Mouse (Mus musculus) kidney, embryonic 14.5 days (tissue): Measurements from ENCODE around the gene Cdc25b. TPM values are rescaled to one million over a fixed set of nuclear protein-coding genes. Genes with fewer than 3 reads are reported as not detected.

Experiments
- ATAC-seq: fragments of 200-750 bp; cut with Nextera tagmentation; 2 replicates; pipeline ENCODE4 v1.8.0; 2017; ENCODE audit warnings: moderate number of reproducible peaks, mild to moderate bottlenecking, moderate TSS enrichment, moderate library complexity; ENCODE audit not compliant: low FRiP score, low TSS enrichment
- H3K27ac ChIP-seq: fragments of 300-500 bp; sonication (generic); 2 replicates; pipeline ENCODE4 v1.5.1; 2014; ENCODE audit warnings: low read depth, mild to moderate bottlenecking, low read length, moderate library complexity, mixed read lengths
- H3K27me3 ChIP-seq: fragments of 300-500 bp; sonication (generic); 2 replicates; pipeline ENCODE4 v1.6.1; 2014; ENCODE audit warnings: mild to moderate bottlenecking, low read length; ENCODE audit not compliant: control insufficient read depth, insufficient read depth
- H3K36me3 ChIP-seq: fragments of 300-500 bp; sonication (generic); 2 replicates; pipeline ENCODE4 v1.6.1; 2014; ENCODE audit warnings: low read length, mixed read lengths; ENCODE audit not compliant: control insufficient read depth, insufficient read depth
- H3K4me1 ChIP-seq: fragments of 300-500 bp; sonication (generic); 2 replicates; pipeline ENCODE4 v1.6.1; 2014; ENCODE audit warnings: low read length, mixed read lengths; ENCODE audit not compliant: control insufficient read depth, insufficient read depth
- H3K4me2 ChIP-seq: fragments of 300-500 bp; sonication (generic); replicated peaks from 2 replicates; pipeline ENCODE4 v1.6.1; 2014; ENCODE audit warnings: low read depth, mild to moderate bottlenecking, low read length
- H3K4me3 ChIP-seq: fragments of 300-500 bp; sonication (generic); 2 replicates; pipeline ENCODE4 v1.5.1; 2014; ENCODE audit warnings: mild to moderate bottlenecking, low read length
- H3K9ac ChIP-seq: fragments of 300-500 bp; sonication (generic); 2 replicates; pipeline ENCODE4 v1.6.1; 2014; ENCODE audit warnings: low read depth, mild to moderate bottlenecking, low read length, moderate library complexity
- H3K9me3 ChIP-seq: fragments of 300-500 bp; sonication (generic); 2 replicates; pipeline ENCODE4 v1.6.1; 2016; ENCODE audit warnings: low read length; ENCODE audit not compliant: control insufficient read depth
- WGBS: fragments of 180-500 bp; shearing (Covaris S2); extraction: QIAGEN DNeasy Blood & Tissue Kit; methylation state at CpG from one replicate; pipeline ENCODE4 v1.1.7; 2014; 5-methylcytosine and 5-hydroxymethylcytosine counted together
- polyA plus RNA-seq: library from polyadenylated mRNA; unstranded; fragments of >200 nt; fragmentation: Nextera tagmentation; extraction: Ambion mirVana; gene quantifications from 2 replicates; pipeline ENCODE4 v1.2.1, GENCODE M21; 2014

Gene Cdc25b
- polyA plus RNA-seq, 1 experiment from 2014 or later, result 55.7 TPM

DNA sequence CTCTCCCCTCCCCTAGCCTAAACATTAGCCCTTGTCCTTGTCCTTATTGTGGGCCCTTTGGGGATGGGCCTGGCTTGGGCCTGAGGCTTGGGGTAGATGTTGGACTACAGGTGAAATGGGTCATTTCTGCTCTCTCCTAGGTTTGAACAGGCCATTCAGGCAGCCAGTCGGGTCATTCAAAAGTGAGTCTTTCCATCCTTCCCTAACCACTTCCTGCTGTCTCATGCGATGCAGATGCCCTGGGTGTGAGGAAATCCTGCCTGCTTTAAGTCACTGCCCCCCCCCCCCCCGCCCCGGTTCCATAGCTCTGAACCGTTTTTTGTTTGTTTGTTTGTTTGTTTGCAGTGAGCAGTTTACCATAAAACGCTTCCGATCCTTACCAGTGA lies 4.2 kb downstream of the Cdc25b start:
- WGBS, result 77% methylated on average over 7 of the region's 7 CpGs
- Histone ChIP-seq H3K9ac (no peak overlapping the region), H3K27ac (peak overlapping the region; percentile 66; the same call in 1 of the 2 replicates), H3K9me3 (no peaks in the 10 kb centered on the region), H3K4me3 (no peak overlapping the region), H3K27me3 (no peaks in the 10 kb centered on the region), H3K36me3 (peaks cover 39% of the 10 kb centered on the region), H3K4me1 (peaks cover 36% of the 10 kb centered on the region), H3K4me2 (no peak overlapping the region)
- no peak for ATAC-seq

DNA sequence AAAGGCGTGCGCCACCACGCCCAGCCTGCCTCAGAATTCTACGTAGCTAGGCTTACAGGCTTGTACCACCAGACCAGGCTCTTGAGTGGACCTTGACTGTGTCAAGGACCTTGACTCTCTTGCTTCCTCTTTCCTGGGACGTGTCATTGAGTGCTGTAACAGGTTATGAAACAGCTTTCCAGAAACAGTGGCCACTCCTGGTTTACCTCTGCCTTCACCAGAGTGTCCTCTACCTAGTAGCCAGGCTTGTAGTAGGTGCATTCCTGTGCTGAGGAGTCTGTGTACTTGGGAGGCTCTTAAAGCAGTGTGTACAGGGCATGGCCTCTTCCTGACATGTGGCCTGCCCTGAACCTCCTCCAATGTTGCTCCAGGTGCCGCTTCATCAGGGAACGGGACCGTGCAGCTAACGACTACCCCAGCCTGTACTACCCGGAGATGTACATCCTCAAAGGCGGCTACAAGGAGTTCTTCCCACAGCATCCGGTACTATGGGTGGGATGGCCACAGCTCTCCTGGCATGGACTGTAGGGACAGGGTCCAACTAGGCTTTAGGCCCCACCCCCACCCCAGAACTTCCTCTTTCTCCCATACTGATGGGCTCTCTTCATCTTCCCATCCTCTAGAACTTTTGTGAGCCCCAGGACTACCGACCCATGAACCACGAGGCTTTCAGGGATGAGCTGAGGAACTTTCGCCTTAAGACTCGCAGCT lies 10.0 kb downstream of the Cdc25b start:
- Histone ChIP-seq H3K36me3 (peaks cover 47% of the 10 kb centered on the region), H3K9ac (no peak overlapping the region), H3K4me2 (no peak overlapping the region), H3K4me1 (no peaks in the 10 kb centered on the region), H3K27me3 (no peaks in the 10 kb centered on the region), H3K4me3 (no peak overlapping the region), H3K9me3 (peaks cover 3% of the 10 kb centered on the region; the same call in 1 of the 2 replicates), H3K27ac (no peak overlapping the region)
- 93% methylated on average over 16 of the region's 16 CpGs for WGBS
- ATAC-seq, result no peak

DNA sequence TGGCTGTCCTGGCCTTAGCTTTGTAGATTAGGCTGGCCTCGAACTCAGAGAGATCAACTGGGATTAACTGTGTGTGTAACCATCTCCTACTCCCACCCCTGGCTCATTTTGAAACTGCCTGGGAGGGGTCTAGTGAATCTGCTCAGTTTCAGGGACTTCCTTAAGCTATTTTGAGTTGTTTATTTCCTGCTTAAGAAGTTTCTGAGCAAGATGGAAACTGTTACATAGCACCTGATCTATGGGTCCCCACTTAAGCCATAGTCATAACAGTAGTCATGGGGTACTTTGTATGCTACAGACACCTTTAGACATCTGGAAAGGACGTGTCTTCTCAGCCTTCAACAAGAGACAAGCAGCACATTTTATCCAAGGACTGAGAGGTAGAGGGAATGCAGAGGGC lies 14.0 kb downstream of the Cdc25b start:
- Histone ChIP-seq H3K9me3 (peaks cover 3% of the 10 kb centered on the region; the same call in 1 of the 2 replicates), H3K4me1 (peaks cover 10% of the 10 kb centered on the region; the same call in 1 of the 2 replicates), H3K27me3 (no peaks in the 10 kb centered on the region), H3K36me3 (peaks cover 12% of the 10 kb centered on the region), H3K9ac (no peak overlapping the region), H3K4me3 (no peak overlapping the region), H3K4me2 (no peak overlapping the region), H3K27ac (no peak overlapping the region)
- 89% methylated on average over 2 of the region's 2 CpGs for WGBS
- no peak for ATAC-seq

DNA sequence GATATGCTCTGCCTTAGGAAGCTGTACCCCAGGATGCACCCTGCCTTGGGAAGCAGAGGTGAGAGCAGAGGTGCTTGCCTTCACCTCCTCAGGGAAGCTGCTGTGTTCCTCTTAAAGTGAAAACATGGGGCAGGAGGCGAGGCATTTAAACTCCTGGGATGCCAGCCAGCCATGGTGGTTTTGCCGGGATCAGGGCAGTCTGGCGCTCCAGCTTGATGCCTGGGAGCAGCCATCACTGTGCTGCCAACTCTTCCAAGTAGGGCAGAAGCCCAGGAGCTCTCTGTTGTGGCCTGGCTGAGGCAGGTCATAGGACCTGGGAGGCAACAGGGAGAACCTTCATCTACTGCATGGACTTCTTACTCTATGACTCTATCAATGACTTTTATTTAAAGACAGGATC lies 14.5 kb downstream of the Cdc25b start:
- H3K27me3 ChIP-seq, result no peaks in the 10 kb centered on the region
- no peak for ATAC-seq
- peaks cover 12% of the 10 kb centered on the region for H3K36me3 ChIP-seq
- no peak overlapping the region for H3K27ac ChIP-seq
- no peak overlapping the region for H3K4me2 ChIP-seq
- no peak overlapping the region for H3K9ac ChIP-seq
- peaks cover 3% of the 10 kb centered on the region; the same call in 1 of the 2 replicates for H3K9me3 ChIP-seq
- H3K4me3 ChIP-seq, result no peak overlapping the region
- WGBS, result 94% methylated on average over 3 of the region's 3 CpGs
- peaks cover 10% of the 10 kb centered on the region; the same call in 1 of the 2 replicates for H3K4me1 ChIP-seq

DNA sequence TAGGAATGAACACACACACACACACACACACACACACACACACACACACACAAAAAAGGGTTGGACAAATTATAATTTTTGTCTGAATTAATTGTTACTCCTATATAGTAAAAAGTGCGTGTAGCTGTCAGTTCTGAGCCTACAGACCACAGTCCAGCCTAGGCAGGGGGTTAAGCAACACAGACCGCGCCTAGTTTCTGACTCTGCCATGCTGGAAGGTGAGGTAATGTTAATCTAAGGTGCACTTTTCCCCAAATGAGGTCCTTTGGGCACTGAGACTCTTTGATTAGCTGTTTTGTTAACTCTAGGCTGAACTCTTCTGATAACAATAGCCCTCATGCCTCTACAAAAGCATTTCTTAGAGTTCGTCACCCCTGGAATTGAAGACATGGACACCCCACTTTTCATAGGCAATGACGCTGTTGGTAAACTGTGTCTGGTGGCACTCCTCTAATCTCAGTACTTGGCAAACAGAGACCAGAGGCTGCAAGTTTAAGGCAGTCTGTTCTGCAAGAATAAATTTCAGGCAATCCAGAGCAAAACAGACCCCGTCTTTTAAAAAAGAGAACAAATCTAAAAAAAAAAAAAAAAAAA lies 17.2 kb downstream of the Cdc25b start:
- Histone ChIP-seq H3K9ac (no peak overlapping the region), H3K4me1 (peaks cover 10% of the 10 kb centered on the region; the same call in 1 of the 2 replicates), H3K4me3 (no peak overlapping the region), H3K27ac (peak overlapping the region; percentile 56; the same call in 1 of the 2 replicates), H3K27me3 (no peaks in the 10 kb centered on the region), H3K9me3 (peaks cover 3% of the 10 kb centered on the region; the same call in 1 of the 2 replicates), H3K4me2 (no peak overlapping the region), H3K36me3 (no peaks in the 10 kb centered on the region; the same call in 1 of the 2 replicates)
- no peak for ATAC-seq
- 75% methylated on average over 6 of the region's 6 CpGs for WGBS

DNA sequence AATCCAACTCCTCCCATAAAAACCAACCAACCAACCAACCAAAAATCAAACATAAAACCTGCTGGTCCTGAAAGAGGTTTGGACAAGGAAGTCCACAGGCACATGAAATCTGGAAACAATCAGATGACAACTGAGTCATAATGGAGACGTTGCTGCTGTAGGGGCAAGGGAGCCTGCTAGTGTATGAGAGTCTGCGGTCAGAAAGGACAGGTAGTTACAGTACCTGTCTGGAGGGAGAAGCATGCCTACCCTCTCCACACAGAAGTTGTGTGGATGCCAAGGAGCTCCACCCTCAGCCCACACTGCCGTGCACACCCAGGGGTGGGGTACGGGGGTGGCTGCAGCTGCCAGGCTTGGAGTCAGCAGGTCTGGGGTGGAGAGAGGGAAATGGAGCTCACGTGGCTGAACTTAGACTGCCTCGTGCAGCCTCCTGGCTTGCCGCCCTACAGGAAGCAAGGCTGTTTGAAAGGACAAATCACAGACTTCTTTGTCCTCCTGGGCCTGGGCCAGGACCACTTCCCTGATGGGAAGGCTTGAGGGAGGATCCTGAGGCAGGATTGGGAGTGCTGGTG lies 17.7 kb downstream of the Cdc25b start:
- peak; percentile 71 for ATAC-seq
- Histone ChIP-seq H3K4me2 (no peak overlapping the region), H3K9ac (no peak overlapping the region), H3K4me1 (peaks cover 10% of the 10 kb centered on the region; the same call in 1 of the 2 replicates), H3K4me3 (no peak overlapping the region), H3K27me3 (no peaks in the 10 kb centered on the region), H3K36me3 (no peaks in the 10 kb centered on the region; the same call in 1 of the 2 replicates), H3K9me3 (peaks cover 3% of the 10 kb centered on the region; the same call in 1 of the 2 replicates), H3K27ac (peak overlapping the region; percentile 56)
- WGBS, result 35% methylated on average over 7 of the region's 7 CpGs

DNA sequence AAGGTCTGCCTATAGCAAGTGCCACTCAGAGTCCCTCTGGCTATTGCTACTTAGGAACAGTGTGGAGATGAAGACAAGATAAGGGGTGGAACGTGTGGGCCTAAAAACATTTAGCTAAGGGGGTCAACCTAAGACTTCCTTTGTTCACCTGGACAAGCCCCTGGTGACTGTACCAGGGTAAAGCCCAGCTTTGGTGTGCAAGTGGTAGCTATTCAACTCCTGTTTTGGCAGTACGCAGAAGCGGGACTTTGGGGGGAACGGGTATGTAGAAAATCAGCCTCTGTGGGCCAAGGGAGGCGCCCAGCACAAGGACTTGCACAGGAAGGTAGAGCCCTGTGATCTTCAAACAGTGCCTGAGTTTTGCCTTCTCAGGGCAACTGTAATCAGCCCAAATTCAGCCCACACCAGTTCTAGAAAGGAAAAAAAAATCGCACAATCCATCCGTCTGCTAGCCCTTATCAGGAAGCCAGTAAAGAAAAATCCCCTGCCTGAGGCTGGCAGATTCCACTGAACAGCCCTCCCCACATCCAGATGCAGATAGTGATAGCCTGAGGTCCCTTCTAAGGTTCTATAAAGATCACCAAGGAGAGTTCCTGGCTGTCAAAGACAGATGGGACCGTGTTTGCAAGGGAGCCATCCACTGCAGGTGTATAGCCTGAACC lies 18.9 kb downstream of the Cdc25b start:
- Histone ChIP-seq H3K4me1 (peaks cover 10% of the 10 kb centered on the region; the same call in 1 of the 2 replicates), H3K27ac (no peak overlapping the region), H3K9ac (no peak overlapping the region), H3K4me2 (no peak overlapping the region), H3K36me3 (no peaks in the 10 kb centered on the region), H3K27me3 (no peaks in the 10 kb centered on the region), H3K4me3 (no peak overlapping the region), H3K9me3 (peaks cover 2% of the 10 kb centered on the region; the same call in 1 of the 2 replicates)
- no peak for ATAC-seq
- WGBS, result 84% methylated on average over 8 of the region's 8 CpGs

DNA sequence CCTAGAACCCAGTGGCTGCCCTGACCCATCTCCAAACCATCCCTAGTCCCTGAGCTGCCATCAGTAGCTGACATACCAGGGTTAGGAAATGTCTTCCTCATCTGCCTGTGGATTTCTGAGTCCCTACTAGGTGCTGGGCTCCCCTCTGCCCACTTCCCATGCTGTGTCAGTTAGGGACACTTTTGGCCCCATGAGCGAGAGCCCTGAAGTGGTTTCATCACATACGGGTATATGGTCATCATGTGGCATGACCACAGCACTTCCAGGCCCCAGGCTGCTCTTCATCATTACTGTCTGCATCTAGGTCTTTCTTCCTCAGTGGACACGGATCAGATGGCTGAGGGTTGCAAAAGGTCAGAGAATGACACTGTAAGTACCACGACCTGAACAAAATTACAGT lies 20.0 kb downstream of the Cdc25b start, which contains the start of gene Ap5s1:
Gene Ap5s1 (plus strand): TSS at position 301 of the 400 bp plus-strand sequence.
- ATAC-seq, result no peak
- Histone ChIP-seq H3K9me3 (no peaks in the 10 kb centered on the region), H3K4me2 (no peak within 1 kb of the TSS), H3K9ac (no peak within 1 kb of the TSS), H3K4me1 (peaks cover 14% of the 10 kb centered on the region), H3K36me3 (no peaks in the 10 kb centered on the region), H3K27ac (no peak within 1 kb of the TSS), H3K27me3 (no peaks in the 10 kb centered on the region), H3K4me3 (no peak within 1 kb of the TSS)
- WGBS, result 67% methylated on average over 4 of the region's 4 CpGs
